Mouse (Mus musculus): ENCODE data around the gene Pqlc3. TPM values are rescaled to one million over a fixed set of nuclear protein-coding genes. Genes with fewer than 3 reads are reported as not detected.
"Not testable (repeated sequence)": the region's sequence is repeated elsewhere in the genome, so short reads cannot be mapped to it uniquely, and the experiment has no call there.

Gene Pqlc3
- polyA plus RNA-seq, 1 experiment from 2014 or later, result 1.7 TPM

GRCm38 (mm10) chr12:17035128-17035527 lies 34.9 kb upstream of the Pqlc3 start:
- no peak for ATAC-seq
- Histone ChIP-seq H3K4me1 (ENCODE audit: control insufficient read depth, insufficient read depth, low read depth, low read length) (peaks cover 8% of the 10 kb centered on the region; the same call in 1 of the 2 replicates), H3K9ac (ENCODE audit: low read depth, low read length) (no peak overlapping the region), H3K27ac (ENCODE audit: low read depth, low read length) (no peak overlapping the region), H3K4me2 (ENCODE audit: low read length) (no peak overlapping the region), H3K27me3 (replicated peaks; ENCODE audit: control insufficient read depth, insufficient read depth, low read length) (no peaks in the 10 kb centered on the region), H3K36me3 (ENCODE audit: control insufficient read depth, insufficient read depth, low read length) (no peaks in the 10 kb centered on the region), H3K4me3 (ENCODE audit: low read length) (no peak overlapping the region), H3K9me3 (ENCODE audit: control insufficient read depth, low read length) (no peaks in the 10 kb centered on the region)
- WGBS, result 73% methylated on average over 2 of the region's 2 CpGs

DNA sequence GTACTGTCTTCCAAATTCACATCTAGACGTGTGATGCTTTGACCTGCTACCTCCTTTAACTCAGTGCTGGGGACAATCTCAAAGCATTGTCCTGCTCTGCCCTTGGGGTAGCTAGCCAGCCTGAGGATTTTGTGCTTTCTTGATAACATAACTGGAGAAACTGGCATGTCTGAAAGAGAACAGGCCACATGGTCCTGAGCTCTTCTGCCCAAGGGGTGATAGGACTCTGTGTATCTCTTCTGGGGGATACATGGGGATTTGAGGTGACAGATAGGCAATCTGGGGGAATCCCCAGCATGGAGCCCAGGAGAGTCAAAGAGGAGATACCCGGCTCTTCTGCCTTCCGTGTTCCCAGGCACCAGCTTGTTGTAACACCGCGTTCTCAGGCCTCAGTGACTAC lies 34.5 kb upstream of the Pqlc3 start:
- H3K4me2 ChIP-seq (ENCODE audit: low read length), result no peak overlapping the region
- no peak for ATAC-seq
- no peak overlapping the region for H3K9ac ChIP-seq (ENCODE audit: low read depth, low read length)
- H3K36me3 ChIP-seq (ENCODE audit: control insufficient read depth, insufficient read depth, low read length), result no peaks in the 10 kb centered on the region
- H3K27me3 ChIP-seq (replicated peaks; ENCODE audit: control insufficient read depth, insufficient read depth, low read length), result no peaks in the 10 kb centered on the region
- H3K9me3 ChIP-seq (ENCODE audit: control insufficient read depth, low read length), result no peaks in the 10 kb centered on the region
- H3K4me1 ChIP-seq (ENCODE audit: control insufficient read depth, insufficient read depth, low read depth, low read length), result peaks cover 8% of the 10 kb centered on the region; the same call in 1 of the 2 replicates
- H3K4me3 ChIP-seq (ENCODE audit: low read length), result no peak overlapping the region
- WGBS, result 86% methylated on average over 5 of the region's 5 CpGs
- H3K27ac ChIP-seq (ENCODE audit: low read depth, low read length), result no peak overlapping the region

DNA sequence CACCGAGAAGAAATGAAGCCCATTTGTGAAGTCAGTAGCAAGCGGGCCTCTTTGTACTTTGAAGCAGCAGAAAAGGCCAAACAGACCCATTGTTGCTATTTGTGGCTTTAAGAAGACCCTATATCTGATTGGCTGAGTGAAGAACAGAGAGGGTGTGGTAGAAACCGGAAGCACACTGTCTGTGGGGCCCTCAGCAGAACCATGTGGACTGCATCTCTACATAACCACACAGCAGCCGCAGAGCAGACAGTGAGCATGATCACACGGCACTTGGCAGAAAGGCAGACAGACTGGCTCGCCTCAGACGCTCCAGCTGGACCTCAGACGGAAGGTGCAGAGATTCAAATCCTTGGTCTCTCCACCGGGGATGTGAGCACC lies 33.2 kb upstream of the Pqlc3 start:
- H3K4me2 ChIP-seq (ENCODE audit: low read length), result no peak overlapping the region
- H3K9ac ChIP-seq (ENCODE audit: low read depth, low read length), result no peak overlapping the region
- H3K4me3 ChIP-seq (ENCODE audit: low read length), result no peak overlapping the region
- no peaks in the 10 kb centered on the region for H3K27me3 ChIP-seq (replicated peaks; ENCODE audit: control insufficient read depth, insufficient read depth, low read length)
- H3K36me3 ChIP-seq (ENCODE audit: control insufficient read depth, insufficient read depth, low read length), result no peaks in the 10 kb centered on the region
- ATAC-seq, result peak; percentile 27
- 77% methylated on average over 9 of the region's 9 CpGs for WGBS
- H3K9me3 ChIP-seq (ENCODE audit: control insufficient read depth, low read length), result no peaks in the 10 kb centered on the region
- H3K27ac ChIP-seq (ENCODE audit: low read depth, low read length), result no peak overlapping the region
- peaks cover 8% of the 10 kb centered on the region; the same call in 1 of the 2 replicates for H3K4me1 ChIP-seq (ENCODE audit: control insufficient read depth, insufficient read depth, low read depth, low read length)

GRCm38 (mm10) chr12:17032694-17033463 lies 32.7 kb upstream of the Pqlc3 start:
- Histone ChIP-seq H3K9ac (ENCODE audit: low read depth, low read length) (no peak overlapping the region), H3K27ac (ENCODE audit: low read depth, low read length) (no peak overlapping the region), H3K27me3 (replicated peaks; ENCODE audit: control insufficient read depth, insufficient read depth, low read length) (no peaks in the 10 kb centered on the region), H3K4me3 (ENCODE audit: low read length) (no peak overlapping the region), H3K9me3 (ENCODE audit: control insufficient read depth, low read length) (no peaks in the 10 kb centered on the region), H3K4me1 (ENCODE audit: control insufficient read depth, insufficient read depth, low read depth, low read length) (peaks cover 8% of the 10 kb centered on the region; the same call in 1 of the 2 replicates), H3K4me2 (ENCODE audit: low read length) (no peak overlapping the region), H3K36me3 (ENCODE audit: control insufficient read depth, insufficient read depth, low read length) (no peaks in the 10 kb centered on the region)
- WGBS, result 39% methylated on average over 13 of the region's 13 CpGs
- ATAC-seq, result peak; percentile 51

GRCm38 (mm10) chr12:17024554-17025110 lies 24.4 kb upstream of the Pqlc3 start:
- Histone ChIP-seq H3K9ac (ENCODE audit: low read depth, low read length) (no peak overlapping the region), H3K9me3 (ENCODE audit: control insufficient read depth, low read length) (no peaks in the 10 kb centered on the region; the same call in 1 of the 2 replicates), H3K36me3 (ENCODE audit: control insufficient read depth, insufficient read depth, low read length) (no peaks in the 10 kb centered on the region), H3K4me3 (ENCODE audit: low read length) (no peak overlapping the region), H3K27me3 (replicated peaks; ENCODE audit: control insufficient read depth, insufficient read depth, low read length) (no peaks in the 10 kb centered on the region), H3K27ac (ENCODE audit: low read depth, low read length) (no peak overlapping the region), H3K4me2 (ENCODE audit: low read length) (no peak overlapping the region), H3K4me1 (ENCODE audit: control insufficient read depth, insufficient read depth, low read depth, low read length) (no peaks in the 10 kb centered on the region)
- no peak for ATAC-seq
- WGBS, result 92% methylated on average over 6 of the region's 6 CpGs

- no peak overlapping the region for H3K27ac ChIP-seq (ENCODE audit: low read depth, low read length)
- H3K4me1 ChIP-seq (ENCODE audit: control insufficient read depth, insufficient read depth, low read depth, low read length), result no peaks in the 10 kb centered on the region
- no peak overlapping the region for H3K4me2 ChIP-seq (ENCODE audit: low read length)
- WGBS, result 87% methylated on average over 4 of the region's 4 CpGs
- no peak overlapping the region for H3K4me3 ChIP-seq (ENCODE audit: low read length)
- no peaks in the 10 kb centered on the region; the same call in 1 of the 2 replicates for H3K9me3 ChIP-seq (ENCODE audit: control insufficient read depth, low read length)
- no peak overlapping the region for H3K9ac ChIP-seq (ENCODE audit: low read depth, low read length)
- no peak for ATAC-seq
- no peaks in the 10 kb centered on the region for H3K27me3 ChIP-seq (replicated peaks; ENCODE audit: control insufficient read depth, insufficient read depth, low read length)
- no peaks in the 10 kb centered on the region for H3K36me3 ChIP-seq (ENCODE audit: control insufficient read depth, insufficient read depth, low read length)
Measured at GRCm38 (mm10) chr12:17022145-17022544, 21.9 kb upstream of the Pqlc3 start.

GRCm38 (mm10) chr12:17021125-17021524 lies 20.9 kb upstream of the Pqlc3 start:
- not testable (repeated sequence) for H3K9me3 ChIP-seq (ENCODE audit: control insufficient read depth, low read length); H3K36me3 ChIP-seq (ENCODE audit: control insufficient read depth, insufficient read depth, low read length); H3K4me1 ChIP-seq (ENCODE audit: control insufficient read depth, insufficient read depth, low read depth, low read length); H3K27ac ChIP-seq (ENCODE audit: low read depth, low read length); ATAC-seq; H3K27me3 ChIP-seq (replicated peaks; ENCODE audit: control insufficient read depth, insufficient read depth, low read length); H3K9ac ChIP-seq (ENCODE audit: low read depth, low read length); H3K4me3 ChIP-seq (ENCODE audit: low read length); H3K4me2 ChIP-seq (ENCODE audit: low read length)
- 84% methylated on average over 4 of the region's 4 CpGs for WGBS

DNA sequence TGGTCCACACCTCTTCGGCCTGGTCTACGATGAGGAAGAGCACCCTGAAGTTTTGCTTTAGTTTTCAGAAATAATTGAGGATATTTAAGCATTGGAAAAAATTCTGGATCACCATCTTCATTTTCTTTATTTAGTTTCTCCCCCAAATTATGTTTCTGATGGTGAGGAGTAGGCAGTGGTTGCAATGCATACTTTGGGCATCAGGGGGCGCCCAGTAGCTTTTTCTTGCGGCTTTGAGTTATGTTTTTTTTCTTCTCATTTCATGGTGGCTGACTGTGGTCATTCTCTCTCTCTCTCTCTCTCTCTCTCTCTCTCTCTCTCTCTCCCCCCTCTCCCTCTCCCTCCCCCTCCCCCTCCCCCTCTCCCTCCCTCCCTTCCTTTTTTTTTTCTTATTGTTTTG lies 18.3 kb upstream of the Pqlc3 start:
- no peak for ATAC-seq

GRCm38 (mm10) chr12:17015711-17016110 lies 15.5 kb upstream of the Pqlc3 start:
- no peak overlapping the region for H3K27ac ChIP-seq (ENCODE audit: low read depth, low read length)
- H3K4me1 ChIP-seq (ENCODE audit: control insufficient read depth, insufficient read depth, low read depth, low read length), result peaks cover 2% of the 10 kb centered on the region
- H3K4me3 ChIP-seq (ENCODE audit: low read length), result no peak overlapping the region
- no peak overlapping the region for H3K9ac ChIP-seq (ENCODE audit: low read depth, low read length)
- H3K4me2 ChIP-seq (ENCODE audit: low read length), result no peak overlapping the region
- WGBS, result 77% methylated on average over 2 of the region's 2 CpGs
- no peaks in the 10 kb centered on the region for H3K27me3 ChIP-seq (replicated peaks; ENCODE audit: control insufficient read depth, insufficient read depth, low read length)
- ATAC-seq, result no peak
- H3K9me3 ChIP-seq (ENCODE audit: control insufficient read depth, low read length), result no peaks in the 10 kb centered on the region
- no peaks in the 10 kb centered on the region for H3K36me3 ChIP-seq (ENCODE audit: control insufficient read depth, insufficient read depth, low read length)

More for the DNA sequence above, 18.3 kb upstream of the Pqlc3 start:
- Histone ChIP-seq H3K36me3 (ENCODE audit: control insufficient read depth, insufficient read depth, low read length) (no peaks in the 10 kb centered on the region), H3K4me1 (ENCODE audit: control insufficient read depth, insufficient read depth, low read depth, low read length) (no peaks in the 10 kb centered on the region), H3K9me3 (ENCODE audit: control insufficient read depth, low read length) (no peaks in the 10 kb centered on the region; the same call in 1 of the 2 replicates), H3K27ac (ENCODE audit: low read depth, low read length) (no peak overlapping the region), H3K27me3 (replicated peaks; ENCODE audit: control insufficient read depth, insufficient read depth, low read length) (no peaks in the 10 kb centered on the region), H3K9ac (ENCODE audit: low read depth, low read length) (no peak overlapping the region), H3K4me3 (ENCODE audit: low read length) (no peak overlapping the region), H3K4me2 (ENCODE audit: low read length) (no peak overlapping the region)
- WGBS, result 29% methylated on average over 4 of the region's 4 CpGs

Data from hindbrain, embryonic 16.5 days (tissue).